Mouse (Mus musculus): ENCODE results near the gene Plekhh2.

The Plekhh2 gene

DNA sequence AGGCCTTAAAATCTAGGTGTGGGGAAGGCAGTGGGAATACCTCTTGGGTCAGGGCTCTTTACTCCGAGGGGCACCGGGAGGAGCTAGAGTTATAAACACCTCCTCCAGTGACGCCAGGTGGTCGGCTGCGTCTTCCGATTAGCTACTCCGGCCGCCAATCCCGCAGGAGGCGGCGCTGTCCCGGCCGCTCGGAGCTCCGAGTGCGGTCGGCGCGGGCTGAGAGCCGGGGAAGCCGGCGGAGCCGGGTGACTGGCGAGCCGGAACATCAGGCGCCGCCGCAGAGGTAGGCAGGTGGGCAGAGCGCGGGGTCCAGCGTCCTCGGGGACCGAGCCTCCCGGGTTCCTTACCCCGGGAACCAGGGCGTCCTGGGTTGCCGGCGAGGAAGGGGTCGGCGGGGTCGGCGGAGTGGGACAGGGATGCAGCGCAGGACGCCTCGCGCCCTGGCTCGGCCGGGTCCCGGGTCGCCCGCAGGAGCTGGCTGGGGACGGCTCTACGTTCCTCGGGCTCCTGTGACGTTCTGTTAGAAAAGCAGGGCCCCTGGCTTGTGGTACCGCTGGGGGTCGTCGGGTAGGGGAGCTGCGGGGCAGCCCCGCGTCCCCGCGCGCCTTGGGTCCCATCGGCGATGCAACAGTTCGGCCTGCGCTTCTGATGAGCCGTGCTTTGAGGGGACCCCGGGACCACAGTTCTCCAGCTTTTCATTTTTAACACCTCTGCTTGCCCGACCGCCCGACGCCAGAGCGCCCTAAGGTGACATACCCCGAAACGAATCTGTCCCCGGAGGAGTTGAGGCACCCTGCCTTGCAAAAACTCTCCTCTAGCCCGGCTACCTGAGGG, at the start of gene Plekhh2:
Gene Plekhh2 (plus strand): TSS at position 214 of the 834 bp plus-strand sequence.
- in situ Hi-C loops (cut with MboI, MseI), result no loop called here

DNA sequence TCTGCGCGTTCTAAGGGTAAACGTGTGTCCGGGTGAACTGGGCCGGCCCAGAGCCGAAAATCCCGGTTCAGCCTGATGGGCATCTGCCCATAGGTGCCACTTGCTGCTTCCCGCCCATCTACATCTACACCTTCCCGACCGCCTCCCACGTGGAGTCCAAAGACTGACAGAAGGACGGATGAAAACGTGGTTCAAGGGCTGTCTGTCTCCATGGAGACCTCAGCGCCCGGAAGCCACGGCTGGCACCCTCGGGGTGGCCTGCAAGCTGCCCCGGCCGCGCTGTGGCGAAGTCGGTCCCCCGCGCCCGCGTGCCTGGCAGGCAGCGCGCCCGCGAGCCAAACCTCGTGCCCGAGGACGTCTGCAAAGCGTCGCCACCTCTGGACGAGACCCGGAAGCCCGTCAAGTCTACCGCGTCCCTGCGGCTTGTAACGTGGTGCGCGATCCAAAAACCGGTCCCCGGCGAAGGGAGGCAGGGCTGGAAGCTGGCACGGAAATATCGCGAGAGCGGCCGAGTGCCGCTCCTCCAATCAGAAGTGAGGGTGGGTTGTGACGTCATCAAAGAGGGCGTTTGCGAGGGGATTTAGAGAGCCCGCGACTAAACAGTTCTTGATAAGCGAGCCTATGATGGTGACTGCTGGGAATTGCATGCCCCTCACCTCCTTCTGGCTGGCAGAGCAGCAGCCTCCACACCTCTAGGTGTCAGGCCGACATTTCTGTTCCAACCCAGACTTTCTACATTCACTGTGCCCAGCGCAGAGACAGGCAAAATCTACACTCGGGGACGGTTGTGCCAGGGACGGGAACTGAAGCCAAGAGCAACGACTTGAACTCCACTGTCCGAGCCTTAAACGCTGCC, 45.7 kb upstream of the Plekhh2 start, which contains the start of gene Thada:
Gene Thada (minus strand): TSS at position 453 of the 856 bp plus-strand sequence.
- in situ Hi-C loops (cut with MboI, MseI), result no loop called here

GRCm38 (mm10) chr17:84474312-84474711, 37.4 kb upstream of the Plekhh2 start:
- in situ Hi-C loops (cut with MboI, MseI), result no loop called here

DNA sequence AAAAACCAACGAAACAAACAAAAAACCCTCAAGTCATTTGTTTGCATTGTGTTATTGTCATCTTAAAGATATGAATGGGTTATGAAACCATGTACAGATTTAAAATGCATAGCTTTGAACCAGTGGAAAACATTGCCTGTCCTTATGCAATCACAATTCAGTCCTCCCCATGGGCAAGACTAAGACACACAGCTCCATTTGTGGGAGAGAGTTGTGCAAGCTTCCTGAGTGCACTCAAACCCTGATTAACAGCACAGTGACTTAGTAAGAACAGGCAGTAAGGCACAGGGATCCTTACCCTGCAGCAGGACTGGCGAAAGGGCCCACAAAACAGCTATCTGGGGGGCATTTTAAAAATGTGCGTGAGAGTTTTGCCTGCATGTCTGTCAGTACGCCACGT, 34.5 kb upstream of the Plekhh2 start:
- in situ Hi-C loops (cut with MboI, MseI), result no loop called here

GRCm38 (mm10) chr17:84478276-84478675, 33.4 kb upstream of the Plekhh2 start:
- in situ Hi-C loops (cut with MboI, MseI), result no loop called here

DNA sequence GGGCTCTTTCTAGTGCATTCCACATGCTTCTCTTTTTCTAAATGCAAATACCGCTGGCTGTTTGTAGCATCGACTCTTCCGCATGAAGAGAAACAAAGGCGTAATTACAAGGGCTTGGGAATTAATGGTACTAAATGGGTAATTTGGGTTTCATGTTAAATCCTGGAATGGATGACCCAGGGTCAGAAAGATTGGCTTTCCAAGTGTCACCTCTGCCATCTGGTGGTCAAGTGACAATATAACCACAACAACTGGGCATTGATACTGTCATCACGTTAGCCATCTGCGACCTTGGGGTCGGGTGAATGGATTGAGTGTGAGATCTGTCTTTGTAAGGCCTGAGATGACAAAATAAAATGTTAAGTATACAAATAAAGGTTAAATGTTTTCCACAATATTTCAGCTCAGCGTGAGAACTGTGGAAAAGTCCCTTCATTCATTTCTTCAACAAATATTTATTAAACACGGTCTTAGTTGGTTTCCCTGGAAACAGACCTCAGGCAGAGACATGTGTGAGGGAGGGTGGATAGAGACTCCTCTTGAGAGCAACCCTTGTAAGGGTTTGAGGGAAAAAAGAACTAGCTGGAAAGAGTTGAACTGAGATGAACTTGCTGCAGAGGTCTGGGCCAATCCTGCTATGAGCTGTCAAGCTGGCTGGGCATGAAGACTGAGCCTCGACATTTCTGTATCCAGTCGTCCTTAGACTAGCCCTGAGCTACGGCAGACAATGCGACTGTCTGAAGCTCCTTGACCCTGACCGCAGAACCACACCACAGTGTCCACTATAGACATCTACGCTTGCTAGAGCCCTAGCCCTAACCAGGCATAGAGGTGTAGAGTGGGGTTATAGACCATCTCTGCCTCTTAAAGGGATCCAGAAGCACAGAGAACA, 31.0 kb upstream of the Plekhh2 start:
- in situ Hi-C loops (cut with MboI, MseI), result no loop called here

GRCm38 (mm10) chr17:84482831-84483230, 28.9 kb upstream of the Plekhh2 start:
- in situ Hi-C loops (cut with MboI, MseI), result no loop called here

GRCm38 (mm10) chr17:84483673-84484320, 27.9 kb upstream of the Plekhh2 start:
- in situ Hi-C loops (cut with MboI, MseI), result no loop called here

DNA sequence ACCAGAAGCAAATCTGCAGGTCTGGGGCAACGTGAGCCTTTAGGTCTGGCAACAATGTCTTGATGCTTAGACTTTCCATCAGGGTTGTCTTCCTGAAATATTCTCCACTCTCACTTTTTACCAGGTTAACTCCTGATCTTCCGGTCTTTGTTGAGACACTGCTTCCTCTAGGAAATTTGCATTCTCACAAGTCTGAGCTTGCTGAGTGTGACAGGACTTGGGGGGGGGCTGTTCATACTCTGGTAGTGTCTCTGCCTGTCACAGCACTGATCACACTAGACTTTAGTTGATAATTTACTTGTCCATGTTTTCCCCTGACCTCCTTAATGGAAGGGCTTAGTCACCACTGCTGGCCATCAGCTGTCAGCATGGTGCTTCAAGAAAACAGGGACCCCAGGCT, 24.3 kb upstream of the Plekhh2 start:
- in situ Hi-C loops (cut with MboI, MseI), result no loop called here

- in situ Hi-C loops (cut with MboI, MseI), result no loop called here
These were observed 19.3 kb upstream of the Plekhh2 start for GRCm38 (mm10) chr17:84492255-84492880.

GRCm38 (mm10) chr17:84497026-84497425, 14.7 kb upstream of the Plekhh2 start:
- in situ Hi-C loops (cut with MboI, MseI), result no loop called here

- in situ Hi-C loops (cut with MboI, MseI), result no loop called here
These were observed 14.1 kb upstream of the Plekhh2 start for GRCm38 (mm10) chr17:84497559-84497958.

DNA sequence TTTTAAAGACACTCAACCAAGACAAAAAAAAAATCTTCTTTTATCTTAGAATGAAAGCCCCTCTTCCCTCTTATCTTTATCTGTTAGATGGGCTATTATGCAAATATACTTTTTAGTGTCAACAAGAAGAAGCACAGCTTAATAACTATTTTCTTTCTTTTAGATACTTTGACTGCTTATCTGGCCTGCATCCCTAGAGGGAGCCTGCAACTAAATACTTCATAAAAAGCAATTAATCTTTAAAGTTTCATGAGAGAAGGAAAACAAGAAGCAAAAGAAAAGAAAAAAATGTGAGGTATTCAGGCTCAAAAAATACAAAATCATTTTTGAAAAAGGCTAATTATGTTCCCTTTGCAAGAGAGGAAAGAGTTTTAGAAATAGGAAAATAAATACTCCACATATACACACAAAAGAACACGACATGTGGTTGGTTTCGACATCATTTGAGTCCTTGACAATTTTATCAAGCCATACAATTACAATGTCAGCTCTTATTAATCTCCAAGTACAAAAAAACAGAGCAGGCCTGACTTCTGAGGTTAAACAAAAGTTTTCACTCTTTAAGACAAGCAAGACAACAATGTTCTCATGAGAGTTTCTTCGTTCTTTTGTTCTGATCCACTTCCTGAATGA, 13.6 kb upstream of the Plekhh2 start:
- in situ Hi-C loops (cut with MboI, MseI), result no loop called here

DNA sequence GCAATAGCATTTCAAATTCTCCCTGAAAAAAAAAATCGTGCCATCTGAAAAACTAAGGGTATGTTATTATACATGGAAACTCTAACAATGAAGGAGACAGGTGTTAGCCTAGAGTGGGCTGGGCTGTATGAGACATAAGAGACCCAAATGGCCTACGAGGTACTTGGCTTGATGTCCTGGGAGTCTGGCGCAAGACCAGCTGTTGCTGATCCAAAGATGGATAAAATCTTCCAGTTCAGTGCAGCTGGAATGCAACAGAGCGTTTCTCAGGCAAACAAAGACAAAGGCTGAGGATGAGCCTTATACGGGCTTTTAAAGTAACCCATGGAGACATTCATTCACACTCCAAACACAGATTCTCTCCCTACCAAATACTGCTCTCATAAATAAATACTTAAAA, 13.1 kb upstream of the Plekhh2 start:
- in situ Hi-C loops (cut with MboI, MseI), result no loop called here

DNA sequence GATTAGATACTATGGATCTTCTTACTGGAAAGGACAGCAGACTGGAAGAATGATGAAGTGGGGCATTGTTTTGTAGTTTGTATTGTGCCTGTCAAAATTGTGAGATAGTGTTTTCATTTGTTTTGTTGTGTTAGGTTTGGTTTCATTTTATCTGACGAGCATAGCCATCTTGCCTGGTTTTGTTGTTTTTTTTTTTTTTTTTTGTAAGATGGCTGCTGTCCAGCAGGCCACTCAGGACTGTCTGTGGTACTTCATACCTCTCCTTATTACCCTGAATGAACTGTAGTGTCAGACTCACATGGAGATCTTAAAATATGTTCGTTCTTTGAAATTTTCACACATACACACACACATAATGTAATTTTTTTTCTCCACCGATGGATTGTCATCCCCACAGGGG, 9.4 kb upstream of the Plekhh2 start:
- in situ Hi-C loops (cut with MboI, MseI), result no loop called here

- in situ Hi-C loops (cut with MboI, MseI), result no loop called here
These were observed 5.8 kb upstream of the Plekhh2 start for GRCm38 (mm10) chr17:84505922-84506321.

DNA sequence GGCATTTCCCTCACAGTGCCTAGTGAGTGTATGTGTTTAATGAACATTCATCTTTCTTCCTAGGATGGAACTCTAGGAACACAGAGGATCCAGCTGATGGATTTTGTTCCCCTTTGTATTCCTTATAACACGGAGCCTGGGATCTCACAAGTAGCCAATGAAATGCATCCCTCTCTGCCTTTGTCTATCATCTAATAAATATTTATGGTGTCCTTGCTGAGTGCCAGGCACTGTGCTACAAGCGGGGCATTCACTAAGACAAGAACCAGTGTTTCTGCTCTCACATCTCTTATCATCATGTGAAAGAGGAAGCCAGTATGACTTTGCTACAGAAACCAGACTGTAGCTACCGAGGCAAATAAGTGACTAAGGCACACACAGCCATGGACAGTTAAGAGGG, 3.0 kb upstream of the Plekhh2 start:
- in situ Hi-C loops (cut with MboI, MseI), result no loop called here

GRCm38 (mm10) chr17:84509176-84509575, 2.5 kb upstream of the Plekhh2 start:
- in situ Hi-C loops (cut with MboI, MseI), result no loop called here

- in situ Hi-C loops (cut with MboI, MseI), result no loop called here
These were observed 1.3 kb upstream of the Plekhh2 start for GRCm38 (mm10) chr17:84510355-84510754.

DNA sequence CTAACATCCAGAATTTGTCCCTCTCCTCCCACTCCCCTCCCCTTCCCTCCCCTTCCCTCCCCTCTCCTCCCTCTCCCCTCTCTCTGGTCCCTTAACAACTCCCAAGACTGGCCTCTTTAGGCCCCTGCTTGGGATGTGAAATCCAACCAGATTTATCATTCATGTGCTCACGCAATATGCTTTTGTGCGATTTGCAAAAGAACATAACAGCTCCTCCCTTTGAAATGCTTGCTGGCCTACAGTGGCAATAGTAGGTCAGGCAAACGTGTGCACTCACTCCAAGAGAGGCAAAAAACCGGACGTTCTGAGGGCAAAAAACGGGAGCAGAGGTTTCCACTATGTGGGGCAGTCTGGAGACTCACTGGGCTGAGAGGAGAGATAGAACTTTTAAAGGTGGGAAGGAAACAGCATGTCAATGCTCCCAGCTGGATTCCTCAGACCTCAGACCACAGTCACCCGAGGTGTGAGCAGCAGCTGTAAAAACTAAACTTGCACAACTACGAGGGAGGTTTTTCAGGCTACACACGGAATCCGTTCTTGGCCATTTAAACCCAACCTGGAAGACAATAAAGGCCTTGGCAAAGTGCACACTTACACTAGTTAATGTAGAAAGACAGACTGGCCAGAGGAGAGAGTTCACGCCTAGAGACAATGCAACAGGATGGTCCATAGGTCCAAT, 595 bp upstream of the Plekhh2 start:
- in situ Hi-C loops (cut with MboI, MseI), result no loop called here

Data from regulatory T cell (primary cell).